Comparison of ENCODE assay signal across 8 mouse cellular contexts in genomic region chr17:46704887-46705835, GRCm38 (mm10). TPM values are rescaled to one million over a fixed set of nuclear protein-coding genes. Genes with fewer than 3 reads are reported as not detected.
DNase-seq lines count a peak whose midpoint lies in the region; ATAC-seq lines count a peak whose summit lies in the region.

Gene Ppp2r5d (minus strand): TSS chr17:46705111.

- peak within 1 kb of the TSS; percentile 93 for H3K27ac ChIP-seq in hindbrain, embryonic 14.5 days

- H3K9me3 ChIP-seq in hindbrain, embryonic 14.5 days (ENCODE audit: control insufficient read depth, low read length): no peaks in the 10 kb centered on the region

- DNase-seq in R1 (ENCODE audit: low read depth, low spot score): peak; percentile 100
- DNase-seq in cerebellum, postnatal 25 days: peak; percentile 95
- DNase-seq in frontal cortex, postnatal 25 days (ENCODE audit: low spot score in 2 of 2): peak; percentile 92 to 95
- peak; percentile 98 for DNase-seq in hindbrain, embryonic 14.5 days (ENCODE audit: low spot score)
- DNase-seq in layer of hippocampus, postnatal 36 days: peak; percentile 94 to 96
- DNase-seq in lung, postnatal 36 days: peak; percentile 99
- DNase-seq in retina, postnatal 1 day: peak; percentile 99
- peak; percentile 95 to 96 for DNase-seq in urinary bladder, adult 18-20 months (ENCODE audit: low spot score in 2 of 2)

- peak within 1 kb of the TSS; percentile 88 for H3K4me3 ChIP-seq in hindbrain, embryonic 14.5 days (replicated peaks; ENCODE audit: low read length)

- peaks cover 35% of the 10 kb centered on the region for H3K4me1 ChIP-seq in hindbrain, embryonic 14.5 days (replicated peaks; ENCODE audit: control insufficient read depth, insufficient read depth, low read length)

- H3K4me2 ChIP-seq in hindbrain, embryonic 14.5 days (replicated peaks): peak within 1 kb of the TSS; percentile 88

- peak; percentile 96 for ATAC-seq in hindbrain, embryonic 14.5 days (ENCODE audit: low FRiP score)

- no peaks in the 10 kb centered on the region; the same call in 1 of the 2 replicates for H3K36me3 ChIP-seq in hindbrain, embryonic 14.5 days (replicated peaks; ENCODE audit: control insufficient read depth, insufficient read depth)

- peak within 1 kb of the TSS; percentile 94 for H3K9ac ChIP-seq in hindbrain, embryonic 14.5 days

- H3K27me3 ChIP-seq in hindbrain, embryonic 14.5 days (ENCODE audit: control insufficient read depth, insufficient read depth, low read length): no peaks in the 10 kb centered on the region

- WGBS in hindbrain, embryonic 14.5 days: 1% methylated on average over 48 of the region's 48 CpGs

RNA-seq across cellular contexts. Expression of gene Ppp2r5d, which starts in this region (rescaled TPM):
- 78.2 and 92.8 TPM in 2 replicates for polyA plus RNA-seq in hindbrain, embryonic 14.5 days (2014; fragmentation: Nextera tagmentation; extraction: Ambion mirVana)
- total RNA-seq in layer of hippocampus, postnatal 36 days (2021): 10 to 100 TPM; 86.5 to 91.9 TPM

Comparison
In these comparisons a context has a peak if more than half of its experiments do, and no peak if none do; other contexts are left out.
1. Peak in every context shown above with its lines: DNase-seq, ATAC-seq, H3K4me3 ChIP-seq and H3K27ac ChIP-seq.